Mouse (Mus musculus) thymus, adult 2 months (tissue): ENCODE measurements at regions not wholly inside any gene's neighbourhood (a gene's known extent, or its start where the extent isn't known, plus 50 kb on each side); places are given as distances from the start of the nearest gene placed in this dataset.

ENCODE experiments used
- DNase-seq: peaks from one replicate; pipeline ENCODE4 v3.0.0; 2021
- H3K27ac ChIP-seq: fragments of 200-500 bp; 2 replicates; pipeline ENCODE4 v1.5.1; 2012; ENCODE audit warnings: low read length, control low read depth; ENCODE audit not compliant: control insufficient read depth, insufficient read depth
- H3K27me3 ChIP-seq: fragments of 200-500 bp; 2 replicates; pipeline ENCODE4 v1.6.1; 2012; ENCODE audit warnings: mild to moderate bottlenecking, low read length, moderate library complexity, mixed read lengths; ENCODE audit not compliant: control insufficient read depth, insufficient read depth
- H3K36me3 ChIP-seq: fragments of 200-500 bp; 2 replicates; pipeline ENCODE4 v1.6.1; 2012; ENCODE audit warnings: mild to moderate bottlenecking, low read length, moderate library complexity; ENCODE audit not compliant: control insufficient read depth, insufficient read depth
- H3K4me1 ChIP-seq: fragments of 200-500 bp; replicated peaks from 2 replicates; pipeline ENCODE4 v1.6.1; 2012; ENCODE audit warnings: low read length; ENCODE audit not compliant: control insufficient read depth, insufficient read depth
- H3K4me3 ChIP-seq: fragments of 200-500 bp; 2 replicates; pipeline ENCODE4 v1.5.1; 2012; ENCODE audit warnings: mild to moderate bottlenecking, low read length, control low read depth, moderate library complexity; ENCODE audit not compliant: control insufficient read depth, insufficient read depth
- CTCF ChIP-seq: fragments of 200-500 bp; IDR thresholded peaks from 2 replicates; pipeline ENCODE4 v1.5.1; 2012; ENCODE audit warnings: mild to moderate bottlenecking, control low read depth, low read length, moderate library complexity, borderline replicate concordance; ENCODE audit not compliant: control insufficient read depth, poor library complexity, insufficient read depth; ENCODE audit errors: extremely low read depth
- POLR2A ChIP-seq: fragments of 200-500 bp; IDR thresholded peaks from 2 replicates; pipeline ENCODE4 v1.6.1; 2012; ENCODE audit warnings: mild to moderate bottlenecking, low read length, control low read depth, moderate library complexity; ENCODE audit not compliant: control insufficient read depth, poor library complexity, insufficient read depth; ENCODE audit errors: extremely low read depth
- WGBS: fragments of 180-500 bp; shearing (Covaris S2); methylation state at CpG from one replicate; pipeline ENCODE4 v1.1.7; 2018; 5-methylcytosine and 5-hydroxymethylcytosine counted together

- TF ChIP-seq CTCF (no peak), POLR2A (no peak)
- no peak for DNase-seq
- Histone ChIP-seq H3K36me3 (no peaks in the 10 kb centered on the region), H3K27ac (no peak overlapping the region), H3K4me1 (peaks cover 18% of the 10 kb centered on the region), H3K27me3 (no peaks in the 10 kb centered on the region), H3K4me3 (no peak overlapping the region)
- WGBS, result 96% methylated on average over 12 of the region's 12 CpGs
Observed at GRCm38 (mm10) chr3:52184241-52184640, 79.4 kb upstream of the Maml3 start.

GRCm38 (mm10) chr3:52185351-52185750 lies 80.5 kb upstream of the Maml3 start:
- H3K36me3 ChIP-seq, result no peaks in the 10 kb centered on the region
- H3K4me1 ChIP-seq, result peaks cover 11% of the 10 kb centered on the region
- no peaks in the 10 kb centered on the region for H3K27me3 ChIP-seq
- TF ChIP-seq CTCF, result no peak
- TF ChIP-seq POLR2A, result no peak
- H3K4me3 ChIP-seq, result no peak overlapping the region
- WGBS, result 92% methylated on average over 2 of the region's 2 CpGs
- no peak for DNase-seq
- H3K27ac ChIP-seq, result no peak overlapping the region

- WGBS, result 64% methylated on average over 4 of the region's 4 CpGs
- peaks cover 10% of the 10 kb centered on the region for H3K4me1 ChIP-seq
- H3K36me3 ChIP-seq, result no peaks in the 10 kb centered on the region
- no peaks in the 10 kb centered on the region for H3K27me3 ChIP-seq
- no peak overlapping the region for H3K4me3 ChIP-seq
- TF ChIP-seq CTCF (no peak), POLR2A (no peak)
- H3K27ac ChIP-seq, result no peak overlapping the region
- no peak for DNase-seq
Observed at GRCm38 (mm10) chr3:52187401-52187801, 80.7 kb upstream of the Foxo1 start.

GRCm38 (mm10) chr3:52188303-52188702 lies 79.8 kb upstream of the Foxo1 start:
- no peak overlapping the region for H3K4me3 ChIP-seq
- no peak overlapping the region for H3K27ac ChIP-seq
- no peaks in the 10 kb centered on the region for H3K27me3 ChIP-seq
- peaks cover 10% of the 10 kb centered on the region for H3K4me1 ChIP-seq
- no peak for TF ChIP-seq CTCF
- no peak for TF ChIP-seq POLR2A
- no peaks in the 10 kb centered on the region for H3K36me3 ChIP-seq
- WGBS, result 95% methylated on average over 6 of the region's 6 CpGs
- no peak for DNase-seq

GRCm38 (mm10) chr3:52189016-52189415 lies 79.1 kb upstream of the Foxo1 start:
- Histone ChIP-seq H3K27ac (no peak overlapping the region), H3K4me1 (peaks cover 10% of the 10 kb centered on the region), H3K4me3 (no peak overlapping the region), H3K27me3 (no peaks in the 10 kb centered on the region), H3K36me3 (no peaks in the 10 kb centered on the region)
- TF ChIP-seq POLR2A (no peak), CTCF (no peak)
- no peak for DNase-seq
- 97% methylated on average over 6 of the region's 6 CpGs for WGBS

GRCm38 (mm10) chr3:52190021-52190420 lies 78.1 kb upstream of the Foxo1 start:
- 49% methylated on average over 7 of the region's 7 CpGs for WGBS
- H3K4me3 ChIP-seq, result no peak overlapping the region
- no peak for TF ChIP-seq POLR2A
- TF ChIP-seq CTCF, result no peak

DNA sequence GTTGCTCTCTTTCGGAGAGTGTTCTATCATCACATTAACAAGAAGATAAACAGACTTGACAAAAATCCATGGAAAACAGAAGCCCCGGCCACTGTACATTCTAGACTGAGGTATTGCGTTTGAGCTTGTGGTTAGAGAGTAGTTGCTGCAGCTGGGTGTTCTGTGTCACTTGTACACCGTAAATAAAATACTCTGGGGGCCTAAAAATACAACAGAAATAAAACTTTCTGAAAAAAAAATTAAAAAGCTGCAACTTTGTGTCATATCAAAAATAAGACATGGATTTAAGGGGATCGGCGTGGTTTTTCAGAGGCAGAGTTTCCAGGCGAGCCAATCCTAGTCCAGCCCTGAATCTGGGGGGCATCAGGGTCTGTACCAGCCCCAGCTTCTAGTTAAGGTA lies 75.1 kb upstream of the Foxo1 start:
- Histone ChIP-seq H3K4me1 (peaks cover 10% of the 10 kb centered on the region), H3K27ac (no peak overlapping the region), H3K4me3 (no peak overlapping the region), H3K27me3 (no peaks in the 10 kb centered on the region), H3K36me3 (no peaks in the 10 kb centered on the region)
- TF ChIP-seq CTCF (no peak), POLR2A (no peak)
- 52% methylated on average over 7 of the region's 7 CpGs for WGBS
- no peak for DNase-seq

More at GRCm38 (mm10) chr3:52190021-52190420, 78.1 kb upstream of the Foxo1 start:
- H3K4me1 ChIP-seq, result peaks cover 10% of the 10 kb centered on the region
- no peaks in the 10 kb centered on the region for H3K27me3 ChIP-seq
- H3K36me3 ChIP-seq, result no peaks in the 10 kb centered on the region
- no peak for DNase-seq
- no peak overlapping the region for H3K27ac ChIP-seq
